Mouse (Mus musculus): ENCODE results near the gene Eaf1. TPM values are rescaled to one million over a fixed set of nuclear protein-coding genes. Genes with fewer than 3 reads are reported as not detected.

Gene Eaf1
- polyA plus RNA-seq, 1 experiment from 2014 or later, result 19.3 TPM

DNA sequence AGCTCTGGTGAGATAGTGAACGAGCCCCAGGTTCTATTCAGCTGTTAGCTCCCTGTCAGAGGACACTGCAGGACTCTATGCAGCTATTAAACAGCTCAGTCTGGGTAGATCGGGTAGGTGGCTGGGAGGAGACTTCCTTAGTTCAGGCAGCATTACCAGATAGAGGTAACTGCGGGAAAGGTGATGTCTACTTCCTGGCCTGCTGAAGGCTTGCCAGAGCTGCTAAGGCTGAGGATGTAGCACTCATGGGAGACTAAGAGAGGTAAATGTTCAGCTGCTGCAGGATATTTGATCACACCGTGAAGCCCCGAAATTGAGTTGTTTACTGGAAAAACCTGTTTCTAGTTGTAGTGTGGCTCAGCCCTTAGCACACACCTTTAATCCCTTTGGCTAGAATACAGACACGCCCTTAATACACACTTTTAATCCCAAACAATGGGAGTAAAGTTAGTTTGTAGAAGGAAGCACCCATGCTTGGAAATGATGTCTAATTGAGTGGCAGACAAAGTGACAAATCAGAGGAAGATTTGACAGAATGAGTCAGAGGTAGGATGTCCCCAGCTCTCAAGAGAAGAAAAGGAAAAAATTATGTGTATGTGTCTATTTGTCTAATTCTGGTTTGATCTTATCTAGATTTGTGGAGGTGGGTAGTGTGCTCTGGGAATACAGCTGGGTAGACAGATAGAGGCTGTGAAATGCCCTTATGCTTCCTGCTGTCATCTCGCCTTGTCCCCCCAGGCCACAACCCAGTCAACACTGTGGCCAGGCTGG is 31.0 kb downstream of the Eaf1 start:
- Histone ChIP-seq H3K4me1 (replicated peaks) (peaks cover 7% of the 10 kb centered on the region; the same call in 1 of the 2 replicates), H3K27ac (no peak overlapping the region), H3K4me3 (no peak overlapping the region), H3K27me3 (ENCODE audit: insufficient read depth, poor library complexity, severe bottlenecking) (no peaks in the 10 kb centered on the region), H3K36me3 (no peaks in the 10 kb centered on the region), H3K9me3 (no peaks in the 10 kb centered on the region)
- 81% methylated on average over 7 of the region's 7 CpGs for WGBS
- DNase-seq (ENCODE audit: low spot score), result no peak

DNA sequence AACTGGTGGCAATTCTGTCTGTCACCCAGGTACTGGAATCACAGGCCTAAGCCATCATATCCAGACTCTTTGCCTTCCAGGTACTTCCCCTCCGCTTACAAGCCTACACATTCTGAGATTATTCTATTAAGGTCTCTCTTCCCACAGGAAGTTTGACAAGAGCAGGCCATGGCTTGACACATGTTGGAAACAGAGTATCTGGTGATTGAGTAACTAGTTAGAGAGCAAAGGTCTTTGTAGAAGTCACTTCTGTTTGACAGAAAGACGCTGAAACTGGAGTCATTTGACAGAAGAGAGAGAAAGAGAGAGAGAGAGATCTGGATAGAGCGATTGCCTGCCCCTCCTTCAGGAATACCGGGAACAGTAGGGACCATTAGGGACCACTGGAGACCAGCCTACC is 36.6 kb downstream of the Eaf1 start:
- 87% methylated on average over 4 of the region's 4 CpGs for WGBS
- H3K4me1 ChIP-seq (replicated peaks), result peaks cover 7% of the 10 kb centered on the region; the same call in 1 of the 2 replicates
- no peaks in the 10 kb centered on the region for H3K27me3 ChIP-seq (ENCODE audit: insufficient read depth, poor library complexity, severe bottlenecking)
- no peaks in the 10 kb centered on the region for H3K9me3 ChIP-seq
- no peak overlapping the region for H3K4me3 ChIP-seq
- no peak overlapping the region for H3K27ac ChIP-seq
- DNase-seq (ENCODE audit: low spot score), result no peak
- H3K36me3 ChIP-seq, result no peaks in the 10 kb centered on the region

DNA sequence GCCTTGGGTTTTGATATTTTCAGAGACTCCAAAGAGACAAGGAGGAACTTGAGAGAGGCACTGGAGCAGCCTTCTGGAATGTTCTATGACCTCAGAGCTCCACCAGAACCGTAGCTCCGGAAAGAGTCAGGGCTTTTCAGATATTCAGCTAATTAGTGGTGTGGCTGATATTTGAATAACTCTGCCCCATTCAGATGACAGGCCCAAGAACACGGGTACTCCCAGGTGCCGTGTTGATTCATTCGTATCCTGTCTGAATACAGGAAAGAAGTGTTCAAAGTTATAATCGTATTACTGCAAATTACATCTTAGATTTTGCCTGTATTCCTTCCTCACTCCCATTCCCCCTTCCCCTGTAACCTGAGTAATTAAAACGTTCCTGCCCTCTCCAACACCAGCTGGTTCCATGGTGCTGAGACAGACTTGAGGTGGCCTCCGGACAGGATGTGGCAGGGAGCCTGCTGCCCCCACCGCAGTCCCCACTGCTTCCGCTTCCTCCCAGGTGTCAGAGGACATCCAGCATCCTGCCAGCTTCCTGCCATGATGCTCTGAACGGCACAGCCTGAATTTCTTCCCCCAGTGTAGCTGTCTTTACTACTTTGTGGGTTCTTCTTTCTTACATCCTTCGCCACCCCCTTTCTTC is 37.4 kb downstream of the Eaf1 start:
- no peaks in the 10 kb centered on the region for H3K27me3 ChIP-seq (ENCODE audit: insufficient read depth, poor library complexity, severe bottlenecking)
- H3K4me1 ChIP-seq (replicated peaks), result peaks cover 7% of the 10 kb centered on the region; the same call in 1 of the 2 replicates
- no peak overlapping the region for H3K4me3 ChIP-seq
- no peak for DNase-seq (ENCODE audit: low spot score)
- H3K27ac ChIP-seq, result no peak overlapping the region; the same call in 1 of the 2 replicates
- H3K36me3 ChIP-seq, result no peaks in the 10 kb centered on the region
- no peaks in the 10 kb centered on the region for H3K9me3 ChIP-seq
- WGBS, result 72% methylated on average over 12 of the region's 12 CpGs

DNA sequence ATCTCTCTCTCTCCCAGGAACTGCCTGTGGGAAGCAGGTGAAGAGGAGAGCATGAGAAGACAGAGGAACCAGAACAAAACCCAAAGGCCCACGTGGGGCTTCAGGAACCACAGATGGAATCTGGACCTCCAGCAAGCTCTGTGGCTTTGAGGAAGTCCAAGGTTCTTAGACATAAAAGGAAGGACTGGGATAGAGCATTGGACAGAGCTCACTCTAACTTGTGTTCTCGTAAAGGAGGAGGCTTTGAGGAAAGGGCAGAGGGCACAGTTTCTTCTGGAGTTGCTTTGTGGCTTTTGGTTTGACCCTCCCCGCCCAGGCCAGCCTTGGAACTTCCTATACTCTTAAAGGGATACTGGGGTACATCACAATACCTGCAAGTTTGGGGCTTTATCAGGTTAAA is 38.5 kb downstream of the Eaf1 start:
- DNase-seq (ENCODE audit: low spot score), result no peak
- Histone ChIP-seq H3K4me3 (no peak overlapping the region), H3K9me3 (no peaks in the 10 kb centered on the region), H3K36me3 (no peaks in the 10 kb centered on the region), H3K27ac (no peak overlapping the region), H3K27me3 (ENCODE audit: insufficient read depth, poor library complexity, severe bottlenecking) (no peaks in the 10 kb centered on the region), H3K4me1 (replicated peaks) (peaks cover 7% of the 10 kb centered on the region; the same call in 1 of the 2 replicates)
- WGBS, result 58% methylated on average over 3 of the region's 3 CpGs

DNA sequence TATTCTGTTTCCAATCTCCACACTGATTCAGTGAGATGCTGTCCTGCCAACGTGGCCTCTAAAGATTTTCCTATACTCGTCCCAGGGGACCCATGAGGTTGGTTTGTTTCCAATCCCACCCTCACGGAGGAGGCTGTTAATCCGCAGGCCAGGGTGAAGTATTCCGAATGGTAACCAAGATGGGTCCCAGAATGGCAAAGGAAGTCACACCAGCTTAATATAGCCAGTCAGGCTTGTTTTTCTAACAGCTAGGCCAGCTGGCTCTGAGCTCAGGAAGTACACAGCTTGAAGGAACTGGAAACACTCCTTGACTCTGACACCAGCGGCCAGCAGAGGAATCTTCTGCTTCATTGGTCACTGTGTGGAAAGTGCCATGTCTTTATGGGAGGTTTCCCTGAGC is 43.1 kb downstream of the Eaf1 start:
- no peaks in the 10 kb centered on the region for H3K4me1 ChIP-seq (replicated peaks)
- H3K27me3 ChIP-seq (ENCODE audit: insufficient read depth, poor library complexity, severe bottlenecking), result no peaks in the 10 kb centered on the region
- no peak overlapping the region for H3K4me3 ChIP-seq
- WGBS, result 79% methylated on average over 6 of the region's 6 CpGs
- H3K27ac ChIP-seq, result no peak overlapping the region
- DNase-seq (ENCODE audit: low spot score), result no peak
- H3K9me3 ChIP-seq, result no peaks in the 10 kb centered on the region
- no peaks in the 10 kb centered on the region for H3K36me3 ChIP-seq

DNA sequence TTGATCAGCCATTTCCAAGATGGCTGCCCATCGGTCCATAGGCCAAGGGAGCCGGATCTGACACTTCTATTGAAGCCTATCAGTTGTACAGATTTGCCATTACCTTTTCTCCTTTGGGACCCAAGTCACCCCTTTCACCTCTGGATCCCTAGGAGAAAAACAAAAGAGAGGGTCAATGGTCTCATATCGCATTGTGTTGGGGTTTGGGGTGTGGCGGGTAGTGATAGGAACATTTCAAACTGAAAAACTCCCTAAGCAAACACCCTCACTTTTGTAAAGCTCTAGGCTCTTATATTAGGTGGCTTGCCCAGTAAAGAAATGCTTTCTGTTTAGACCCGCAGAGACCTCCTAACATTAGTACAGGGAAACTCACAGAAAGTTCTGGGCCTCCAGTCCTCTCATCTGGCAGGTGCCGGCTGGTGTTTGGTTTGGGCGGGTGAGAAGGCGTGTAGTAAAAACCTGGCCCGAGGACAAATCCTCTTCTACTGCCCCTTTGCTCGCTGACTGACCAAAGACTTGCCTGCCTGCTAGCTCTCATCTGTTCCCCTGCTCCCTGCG is 49.8 kb downstream of the Eaf1 start:
- H3K4me3 ChIP-seq, result no peak overlapping the region
- 83% methylated on average over 11 of the region's 11 CpGs for WGBS
- H3K27ac ChIP-seq, result no peak overlapping the region; the same call in 1 of the 2 replicates
- H3K9me3 ChIP-seq, result no peaks in the 10 kb centered on the region
- no peak for DNase-seq (ENCODE audit: low spot score)
- H3K4me1 ChIP-seq (replicated peaks), result peaks cover 11% of the 10 kb centered on the region
- H3K36me3 ChIP-seq, result no peaks in the 10 kb centered on the region
- H3K27me3 ChIP-seq (ENCODE audit: insufficient read depth, poor library complexity, severe bottlenecking), result no peaks in the 10 kb centered on the region

DNA sequence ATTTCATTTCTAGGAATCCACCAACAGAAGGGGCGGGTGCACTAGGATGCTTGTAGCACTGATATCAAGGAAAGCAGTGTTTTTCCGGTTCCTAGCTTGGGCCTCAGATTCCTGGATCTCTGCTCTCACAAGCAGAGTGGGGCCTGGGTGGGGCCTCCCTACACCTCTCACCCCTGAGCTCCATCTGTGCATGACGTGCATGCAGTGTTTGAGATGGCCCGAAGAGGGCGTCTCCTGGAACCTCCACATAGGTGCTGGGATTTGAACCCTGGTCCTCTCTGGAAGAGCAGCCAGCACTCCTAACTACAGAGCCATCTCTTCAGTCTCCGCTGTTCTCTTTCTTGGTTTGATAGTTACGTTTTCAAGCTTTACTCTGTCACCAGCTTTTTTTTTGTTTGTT is 60.8 kb downstream of the Eaf1 start:
- WGBS, result 89% methylated on average over 7 of the region's 7 CpGs

DNA sequence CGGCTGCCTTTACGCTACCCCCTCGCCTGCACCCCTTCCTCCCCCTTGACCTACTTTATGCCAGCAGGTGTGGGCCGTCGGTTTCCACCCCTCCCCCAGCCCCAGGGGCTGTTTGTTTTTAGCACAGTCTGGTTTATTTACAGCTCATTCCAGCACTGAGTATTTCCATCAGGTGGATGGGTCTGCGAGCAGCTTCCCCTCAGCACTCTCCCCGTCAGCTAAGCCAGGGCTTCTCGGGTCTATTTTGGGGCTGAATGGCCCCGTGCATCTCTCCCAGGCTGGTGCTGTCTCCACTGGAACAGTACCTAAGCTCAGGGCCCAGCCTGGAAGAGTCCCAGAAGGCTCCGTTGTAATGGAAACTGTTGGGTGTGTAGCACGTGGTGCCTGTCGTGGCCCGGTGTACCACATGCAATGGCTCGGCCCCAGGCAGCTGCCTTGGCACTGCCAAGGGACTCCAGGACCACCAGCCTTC is 61.8 kb downstream of the Eaf1 start:
- peaks cover 5% of the 10 kb centered on the region; the same call in 1 of the 2 replicates for H3K4me1 ChIP-seq (replicated peaks)
- 81% methylated on average over 14 of the region's 14 CpGs for WGBS

More for the DNA sequence above, 60.8 kb downstream of the Eaf1 start:
- Histone ChIP-seq H3K27me3 (ENCODE audit: insufficient read depth, poor library complexity, severe bottlenecking) (no peaks in the 10 kb centered on the region), H3K4me1 (replicated peaks) (no peaks in the 10 kb centered on the region; the same call in 1 of the 2 replicates), H3K9me3 (no peaks in the 10 kb centered on the region), H3K36me3 (no peaks in the 10 kb centered on the region), H3K4me3 (no peak overlapping the region), H3K27ac (no peak overlapping the region)
- DNase-seq (ENCODE audit: low spot score), result no peak

DNA sequence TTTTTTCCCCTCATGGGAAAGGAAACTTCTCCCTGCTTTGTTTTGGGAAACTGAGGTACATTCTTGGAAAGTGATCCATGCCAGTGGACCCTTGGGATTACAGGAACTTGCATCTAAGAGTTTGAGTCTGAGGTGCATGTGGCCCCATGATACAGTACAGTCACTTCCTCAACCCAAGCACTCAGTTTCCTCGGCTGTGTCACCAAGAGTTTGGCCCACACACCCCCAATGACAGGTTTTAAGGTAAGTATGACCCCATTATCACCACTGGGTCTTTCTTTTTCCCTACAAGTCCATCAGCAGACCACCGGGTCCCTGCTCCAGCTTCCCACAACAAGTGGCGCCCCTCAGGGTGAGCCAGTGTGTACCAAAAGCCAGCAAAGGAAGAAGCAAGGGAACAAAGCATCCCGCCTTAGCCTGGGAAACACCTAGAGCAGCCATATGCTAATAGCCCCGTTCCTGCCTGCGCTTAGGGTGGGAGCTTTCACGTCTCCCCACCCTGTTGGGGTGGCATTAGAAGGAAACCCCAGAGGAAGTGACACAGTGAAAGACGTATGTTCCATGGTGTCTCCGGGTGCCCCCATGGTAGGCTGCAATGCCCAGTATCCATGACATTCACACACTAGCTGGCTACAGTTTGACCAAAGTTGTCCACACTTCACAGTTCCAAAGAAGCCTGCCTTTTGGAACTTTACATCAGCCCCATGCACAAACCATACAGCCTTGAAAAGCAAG is 62.5 kb downstream of the Eaf1 start:
- H3K9me3 ChIP-seq, result no peaks in the 10 kb centered on the region
- H3K36me3 ChIP-seq, result no peaks in the 10 kb centered on the region
- no peaks in the 10 kb centered on the region for H3K27me3 ChIP-seq (ENCODE audit: insufficient read depth, poor library complexity, severe bottlenecking)
- 83% methylated on average over 9 of the region's 9 CpGs for WGBS
- no peak overlapping the region for H3K27ac ChIP-seq
- no peak overlapping the region for H3K4me3 ChIP-seq
- H3K4me1 ChIP-seq (replicated peaks), result peaks cover 5% of the 10 kb centered on the region; the same call in 1 of the 2 replicates
- DNase-seq (ENCODE audit: low spot score), result no peak

More for the DNA sequence above, 61.8 kb downstream of the Eaf1 start:
- no peaks in the 10 kb centered on the region for H3K27me3 ChIP-seq (ENCODE audit: insufficient read depth, poor library complexity, severe bottlenecking)
- no peaks in the 10 kb centered on the region for H3K9me3 ChIP-seq
- no peak for DNase-seq (ENCODE audit: low spot score)
- no peak overlapping the region for H3K4me3 ChIP-seq
- H3K27ac ChIP-seq, result no peak overlapping the region
- H3K36me3 ChIP-seq, result no peaks in the 10 kb centered on the region

DNA sequence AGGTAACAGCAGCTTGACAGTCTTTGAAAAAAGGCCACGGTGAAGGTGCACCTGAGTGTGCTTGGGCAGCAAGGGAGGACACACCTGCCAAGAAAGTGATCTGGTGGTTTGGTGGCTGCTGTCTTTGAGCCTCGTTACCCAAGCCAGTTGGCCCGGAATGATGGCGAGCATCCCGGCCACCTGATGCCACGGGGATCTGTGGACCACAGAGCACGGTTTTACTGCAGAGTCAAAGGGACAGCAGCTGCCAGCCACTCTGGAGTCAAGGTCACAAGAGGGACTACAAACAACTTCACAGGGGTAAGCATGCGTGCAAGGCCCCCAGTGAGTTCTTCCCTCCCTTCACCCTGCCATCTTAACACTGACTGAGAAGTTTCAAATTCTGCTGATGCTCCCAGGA is 63.1 kb downstream of the Eaf1 start:
- Histone ChIP-seq H3K36me3 (no peaks in the 10 kb centered on the region), H3K9me3 (no peaks in the 10 kb centered on the region), H3K27ac (no peak overlapping the region), H3K4me1 (replicated peaks) (peaks cover 5% of the 10 kb centered on the region; the same call in 1 of the 2 replicates), H3K27me3 (ENCODE audit: insufficient read depth, poor library complexity, severe bottlenecking) (no peaks in the 10 kb centered on the region), H3K4me3 (no peak overlapping the region)
- WGBS, result 88% methylated on average over 8 of the region's 8 CpGs
- DNase-seq (ENCODE audit: low spot score), result no peak

DNA sequence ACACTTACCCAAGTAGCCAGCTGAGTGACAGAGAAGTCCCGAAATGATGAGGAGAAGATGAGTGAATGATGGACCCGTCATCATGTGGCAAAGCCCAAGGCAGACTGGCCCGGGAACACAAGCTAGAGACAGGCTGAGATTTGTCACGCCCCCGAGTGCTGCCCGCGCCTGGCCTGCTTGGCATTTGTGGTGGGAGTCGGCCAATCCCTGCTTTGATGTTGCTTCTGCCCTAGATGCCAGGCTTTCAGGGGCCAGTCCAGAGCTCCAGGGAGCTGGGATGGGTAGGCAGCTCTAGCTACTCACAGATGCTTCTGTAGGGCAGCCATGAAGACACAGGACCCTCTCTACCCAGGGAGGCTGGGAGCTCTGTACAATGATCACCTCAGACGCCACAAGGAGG is 63.6 kb downstream of the Eaf1 start:
- 77% methylated on average over 9 of the region's 9 CpGs for WGBS
- no peaks in the 10 kb centered on the region for H3K27me3 ChIP-seq (ENCODE audit: insufficient read depth, poor library complexity, severe bottlenecking)
- no peak overlapping the region for H3K27ac ChIP-seq
- no peak overlapping the region for H3K4me3 ChIP-seq
- no peaks in the 10 kb centered on the region for H3K9me3 ChIP-seq
- no peaks in the 10 kb centered on the region for H3K36me3 ChIP-seq
- H3K4me1 ChIP-seq (replicated peaks), result peaks cover 5% of the 10 kb centered on the region; the same call in 1 of the 2 replicates
- no peak for DNase-seq (ENCODE audit: low spot score)

DNA sequence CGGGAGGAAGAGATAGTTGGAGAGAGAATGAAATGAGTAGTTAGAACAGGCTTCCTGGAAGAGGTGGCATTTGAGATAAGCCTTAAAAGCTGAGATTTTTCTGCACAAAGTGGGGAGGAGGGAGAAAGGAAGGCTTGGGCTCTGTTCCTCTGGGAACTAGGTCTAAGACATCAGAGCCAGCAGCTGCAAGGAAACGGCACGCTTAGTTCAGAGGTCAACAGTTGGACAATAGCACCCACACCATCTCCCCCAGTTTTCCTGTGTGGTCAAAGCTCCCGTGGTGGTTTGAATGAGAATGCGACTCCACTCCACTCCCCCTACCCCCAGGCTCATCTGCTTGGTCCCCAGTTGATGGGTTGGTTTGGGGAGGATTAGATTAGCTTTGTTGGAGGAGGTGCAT is 65.0 kb downstream of the Eaf1 start:
- Histone ChIP-seq H3K27me3 (ENCODE audit: insufficient read depth, poor library complexity, severe bottlenecking) (no peaks in the 10 kb centered on the region), H3K9me3 (no peaks in the 10 kb centered on the region), H3K36me3 (no peaks in the 10 kb centered on the region), H3K27ac (no peak overlapping the region), H3K4me3 (no peak overlapping the region), H3K4me1 (replicated peaks) (peaks cover 7% of the 10 kb centered on the region)
- 51% methylated on average over 5 of the region's 5 CpGs for WGBS
- no peak for DNase-seq (ENCODE audit: low spot score)

All from hindbrain, embryonic 10.5 days (tissue).